Mouse (Mus musculus): Measurements from ENCODE around the gene Tunar.

DNA sequence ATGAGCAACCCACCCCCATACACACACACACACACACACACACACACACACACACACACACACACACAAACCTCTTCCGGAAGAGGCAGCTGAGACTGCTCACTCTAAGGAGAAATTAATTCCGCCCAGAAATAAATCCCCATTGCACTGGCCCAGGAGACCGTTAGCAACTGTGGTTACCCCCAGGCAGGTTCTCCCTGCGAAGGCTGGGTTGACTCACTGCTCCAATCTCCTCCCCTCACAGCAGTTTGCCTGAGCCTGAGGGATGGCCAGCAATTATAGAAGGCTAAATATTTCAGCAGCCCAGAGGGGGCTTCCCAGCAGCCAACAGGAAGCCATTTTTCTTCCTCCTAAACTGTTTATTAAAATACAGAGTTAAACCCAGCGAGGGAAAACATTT, 64.5 kb downstream of the Tunar start:
- TF ChIP-seq CTCF (IDR thresholded peaks at IDR 0.05; ENCODE audit: borderline replicate concordance, extremely low read depth, insufficient read depth, insufficient read length): no peak
- TF ChIP-seq POLR2A (IDR thresholded peaks at IDR 0.05; ENCODE audit: borderline replicate concordance, extremely low read depth, insufficient read depth, insufficient read length, poor library complexity, severe bottlenecking): no peak

Data from brain, embryonic 14.5 days (tissue).